Mouse (Mus musculus): ENCODE data around the gene Phlpp1.

DNA sequence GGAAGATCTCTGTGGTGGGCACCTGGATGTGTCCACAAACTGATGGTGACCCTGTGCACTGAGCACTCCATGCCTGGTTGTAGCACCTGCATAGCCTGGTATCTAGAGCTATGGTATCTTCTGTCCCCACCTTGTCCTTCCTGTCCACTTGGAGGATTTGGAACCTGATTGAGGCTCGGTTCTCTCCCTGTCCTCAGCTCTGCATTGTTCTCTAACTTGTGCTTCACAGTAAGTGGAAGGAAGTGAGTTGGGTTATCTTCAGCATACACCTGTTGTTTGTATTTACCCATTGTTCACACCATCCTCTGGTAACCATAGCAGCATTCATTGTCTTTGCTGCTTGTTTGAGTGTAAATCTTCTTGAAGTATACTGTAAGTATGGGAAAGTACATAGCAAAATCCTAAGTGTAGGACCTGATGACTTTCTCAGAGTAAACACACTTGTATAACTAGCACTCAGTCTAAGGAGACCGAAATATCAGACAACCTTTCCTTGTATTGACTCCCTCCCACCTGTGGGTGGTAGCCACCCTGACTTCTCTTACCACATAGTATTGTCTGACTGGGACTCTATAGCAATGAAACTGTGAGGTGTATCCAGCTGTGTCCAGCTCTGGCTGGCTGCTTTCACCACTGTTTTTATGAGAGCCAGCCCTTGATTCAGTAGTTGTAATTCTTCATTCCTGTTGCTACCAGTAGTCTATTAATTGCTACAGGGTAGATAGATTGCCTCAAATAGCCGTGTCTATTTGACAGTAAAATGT is 191.5 kb downstream of the Phlpp1 start:
- TF ChIP-seq CTCF (IDR thresholded peaks at IDR 0.05; ENCODE audit: low read depth) (no peak), EP300 (IDR thresholded peaks at IDR 0.05; ENCODE audit: low read depth) (no peak)
